Mouse (Mus musculus) megakaryocyte, embryonic 14.5 days (primary cell): ENCODE measurements around the gene Snx33. TPM values are rescaled to one million over a fixed set of nuclear protein-coding genes. Genes with fewer than 3 reads are reported as not detected.

Experiments used
- H3K27me3 ChIP-seq: replicated peaks from 2 replicates; pipeline ENCODE3; 2012; ENCODE audit warnings: inconsistent platforms
- H3K36me3 ChIP-seq: replicated peaks from 2 replicates; pipeline ENCODE3; 2012; ENCODE audit warnings: low read length, inconsistent platforms, mixed read lengths
- H3K4me1 ChIP-seq: 2 replicates; pipeline ENCODE4 v1.6.1; 2012; ENCODE audit warnings: inconsistent platforms
- H3K4me3 ChIP-seq: replicated peaks from 2 replicates; pipeline ENCODE3; 2012; ENCODE audit warnings: moderate library complexity, mild to moderate bottlenecking, inconsistent platforms
- H3K9me3 ChIP-seq: 2 replicates; pipeline ENCODE4 v1.6.1; 2012; ENCODE audit warnings: inconsistent platforms
- FLI1 ChIP-seq: IDR thresholded peaks from 2 replicates; pipeline ENCODE4 v1.6.1; 2012; ENCODE audit warnings: low read length, inconsistent platforms, mixed read lengths
- GATA1 ChIP-seq: IDR thresholded peaks from 3 replicates; pipeline ENCODE4 v1.6.1; 2012; ENCODE audit warnings: mixed read lengths, low read length, inconsistent platforms, borderline replicate concordance
- polyA plus RNA-seq: library from polyadenylated mRNA; stranded (reverse); fragments of >175 nt; gene quantifications from 2 replicates; pipeline ENCODE4 v1.2.3, GENCODE M21; 2012; ENCODE audit warnings: low replicate concordance; ENCODE audit not compliant: insufficient read depth

The Snx33 gene
- polyA plus RNA-seq, 1 experiment, result 0.19 TPM

DNA sequence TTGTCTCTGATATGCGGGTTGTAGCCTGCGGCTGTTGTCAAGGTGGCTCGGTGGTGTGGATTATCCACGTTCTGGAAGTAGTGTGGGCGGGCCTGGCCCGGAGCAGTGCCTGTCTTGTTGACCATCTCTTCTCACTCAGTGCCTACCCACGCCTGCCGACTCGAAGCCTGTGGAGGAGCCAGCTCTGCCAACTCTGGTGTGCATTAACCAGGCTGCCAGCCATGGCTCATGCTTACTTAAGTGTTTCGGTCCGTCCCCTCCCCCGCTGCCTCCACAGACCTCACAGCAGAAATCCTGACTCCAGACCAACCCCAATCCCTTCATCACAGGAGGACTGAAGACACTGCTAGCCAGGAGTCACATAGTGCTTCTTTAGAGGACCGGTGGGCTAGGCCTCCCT, 58.6 kb downstream of the Snx33 start:
- Histone ChIP-seq H3K4me1 (peaks cover 6% of the 10 kb centered on the region), H3K27me3 (peaks cover 98% of the 10 kb centered on the region), H3K9me3 (no peaks in the 10 kb centered on the region), H3K4me3 (no peak overlapping the region), H3K36me3 (no peaks in the 10 kb centered on the region)
- TF ChIP-seq FLI1 (no peak), GATA1 (no peak)

DNA sequence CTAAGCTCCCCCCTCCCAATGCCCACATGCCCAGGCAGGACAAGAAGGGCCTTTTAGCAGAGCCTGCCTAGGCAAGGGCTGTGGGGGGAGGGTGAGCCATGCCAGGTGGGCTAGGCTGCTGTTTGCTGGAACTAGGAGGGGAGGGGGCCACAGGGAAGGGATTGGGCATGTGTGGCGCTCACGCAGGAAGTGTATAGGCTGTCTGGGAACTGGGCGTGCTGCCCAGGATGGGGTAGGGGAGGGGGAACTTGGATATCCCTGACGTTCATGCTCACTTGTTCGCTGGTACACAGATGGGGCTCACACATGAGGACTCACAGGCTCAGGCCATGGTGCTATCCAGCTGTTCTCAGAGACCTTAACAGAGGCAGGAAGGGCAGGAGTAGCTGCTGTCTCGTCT, 59.9 kb downstream of the Snx33 start:
- Histone ChIP-seq H3K9me3 (no peaks in the 10 kb centered on the region), H3K4me1 (peaks cover 6% of the 10 kb centered on the region), H3K36me3 (no peaks in the 10 kb centered on the region), H3K27me3 (peaks cover 98% of the 10 kb centered on the region), H3K4me3 (no peak overlapping the region)
- TF ChIP-seq FLI1, result no peak
- TF ChIP-seq GATA1, result no peak

Other genes with a start within 250 kb of the Snx33 start
- gene Lingo1, start 131.9 kb downstream of the Snx33 start, polyA plus RNA-seq, result 15.1 and 26.0 TPM in 2 replicates
- not detected in 2 replicates for gene Odf3l1, start 63.7 kb downstream of the Snx33 start, polyA plus RNA-seq
- gene Cspg4, start 63.3 kb downstream of the Snx33 start, polyA plus RNA-seq, result 0.01 TPM in 1 of 2 replicates, not detected in the other
- 42.0 and 92.2 TPM in 2 replicates for gene Imp3, start 9.1 kb upstream of the Snx33 start, polyA plus RNA-seq
- 1.3 and 2.5 TPM in 2 replicates for gene Snupn, start 22.5 kb upstream of the Snx33 start, polyA plus RNA-seq
- gene Ptpn9, start 66.6 kb upstream of the Snx33 start, polyA plus RNA-seq, result 3.5 TPM in 1 of 2 replicates, not detected in the other
- gene Sin3a, start 143.7 kb upstream of the Snx33 start, polyA plus RNA-seq, result 0.78 and 3.8 TPM in 2 replicates
- gene Man2c1, start 202.3 kb upstream of the Snx33 start, polyA plus RNA-seq, result 50.4 and 95.7 TPM in 2 replicates
- gene Neil1, start 219.9 kb upstream of the Snx33 start, polyA plus RNA-seq, result 9.2 and 10.4 TPM in 2 replicates
- gene Commd4, start 230.0 kb upstream of the Snx33 start, polyA plus RNA-seq, result 35.2 and 48.8 TPM in 2 replicates